Mouse (Mus musculus) megakaryocyte, embryonic 14.5 days (primary cell): ENCODE results near the gene Fkbp7.

Experiments used
- FLI1 ChIP-seq: IDR thresholded peaks from 2 replicates; pipeline ENCODE4 v1.6.1; 2012; ENCODE audit warnings: low read length, inconsistent platforms, mixed read lengths
- GATA1 ChIP-seq: IDR thresholded peaks from 3 replicates; pipeline ENCODE4 v1.6.1; 2012; ENCODE audit warnings: mixed read lengths, low read length, inconsistent platforms, borderline replicate concordance

DNA sequence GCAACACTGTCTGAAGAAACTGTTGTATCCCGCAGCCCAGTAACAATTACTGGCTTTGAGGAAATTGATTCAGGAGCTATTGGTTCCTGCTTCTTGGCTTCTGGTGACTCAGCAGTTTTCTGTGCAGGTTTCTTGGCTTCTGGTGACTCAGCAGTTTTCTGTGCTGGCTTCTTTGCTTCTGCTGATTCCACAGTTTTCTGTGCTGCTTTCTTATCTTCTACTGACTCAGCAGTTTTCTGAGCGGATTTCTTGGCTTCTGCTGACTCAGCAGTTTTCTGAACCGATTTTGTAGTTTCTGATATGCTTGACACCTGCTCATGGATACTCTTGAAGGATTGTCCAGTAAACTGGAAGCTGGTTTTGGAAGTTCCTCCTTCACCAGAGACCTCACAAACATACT is 35.6 kb upstream of the Fkbp7 start:
- TF ChIP-seq GATA1 (no peak), FLI1 (no peak)
